Mouse (Mus musculus): ENCODE data around the gene Klhl5. TPM values are rescaled to one million over a fixed set of nuclear protein-coding genes. Genes with fewer than 3 reads are reported as not detected.

Gene Klhl5
- total and polyA plus RNA-seq, 2 experiments from 2014 or later = 49.1 to 49.8 TPM

- DNase-seq (ENCODE audit: low spot score) = no peak
- no peaks in the 10 kb centered on the region for H3K4me1 ChIP-seq (ENCODE audit: insufficient read depth, low read length)
- H3K4me2 ChIP-seq (ENCODE audit: low read depth, low read length) = no peak overlapping the region
- H3K4me3 ChIP-seq (ENCODE audit: low read length) = no peak overlapping the region
- TF ChIP-seq CTCF (IDR thresholded peaks at IDR 0.05; ENCODE audit: low read depth) = no peak
- ATAC-seq = no peak
- H3K36me3 ChIP-seq (ENCODE audit: insufficient read depth, low read length) = no peaks in the 10 kb centered on the region
- 84% methylated on average over 4 of the region's 4 CpGs for WGBS
- H3K9ac ChIP-seq (replicated peaks; ENCODE audit: low read length) = no peak overlapping the region
- no peaks in the 10 kb centered on the region for H3K27me3 ChIP-seq (ENCODE audit: insufficient read depth, low read length)
- no peak overlapping the region for H3K27ac ChIP-seq
- H3K9me3 ChIP-seq (ENCODE audit: low read length) = no peaks in the 10 kb centered on the region
Measured at GRCm38 (mm10) chr5:65081836-65082235, 25.5 kb upstream of the Klhl5 start.

GRCm38 (mm10) chr5:65086522-65086921 lies 20.8 kb upstream of the Klhl5 start:
- Histone ChIP-seq H3K4me2 (ENCODE audit: low read depth, low read length) (no peak overlapping the region), H3K4me1 (ENCODE audit: insufficient read depth, low read length) (no peaks in the 10 kb centered on the region), H3K27ac (no peak overlapping the region), H3K27me3 (ENCODE audit: insufficient read depth, low read length) (no peaks in the 10 kb centered on the region), H3K36me3 (ENCODE audit: insufficient read depth, low read length) (no peaks in the 10 kb centered on the region), H3K4me3 (ENCODE audit: low read length) (no peak overlapping the region), H3K9ac (replicated peaks; ENCODE audit: low read length) (no peak overlapping the region), H3K9me3 (ENCODE audit: low read length) (no peaks in the 10 kb centered on the region)
- no peak for TF ChIP-seq CTCF (IDR thresholded peaks at IDR 0.05; ENCODE audit: low read depth)
- 85% methylated on average over 6 of the region's 6 CpGs for WGBS
- no peak for ATAC-seq
- no peak for DNase-seq (ENCODE audit: low spot score)

GRCm38 (mm10) chr5:65089707-65090106 lies 17.6 kb upstream of the Klhl5 start:
- H3K4me1 ChIP-seq (ENCODE audit: insufficient read depth, low read length) = no peaks in the 10 kb centered on the region

GRCm38 (mm10) chr5:65091184-65091858 lies 16.0 kb upstream of the Klhl5 start:
- TF ChIP-seq CTCF (IDR thresholded peaks at IDR 0.05; ENCODE audit: low read depth) = no peak

More at GRCm38 (mm10) chr5:65089707-65090106, 17.6 kb upstream of the Klhl5 start:
- 84% methylated on average over 3 of the region's 3 CpGs for WGBS
- Histone ChIP-seq H3K9ac (replicated peaks; ENCODE audit: low read length) (no peak overlapping the region), H3K4me2 (ENCODE audit: low read depth, low read length) (no peak overlapping the region), H3K27ac (no peak overlapping the region), H3K9me3 (ENCODE audit: low read length) (no peaks in the 10 kb centered on the region), H3K4me3 (ENCODE audit: low read length) (no peak overlapping the region), H3K27me3 (ENCODE audit: insufficient read depth, low read length) (no peaks in the 10 kb centered on the region), H3K36me3 (ENCODE audit: insufficient read depth, low read length) (no peaks in the 10 kb centered on the region)
- DNase-seq (ENCODE audit: low spot score) = no peak
- no peak for TF ChIP-seq CTCF (IDR thresholded peaks at IDR 0.05; ENCODE audit: low read depth)
- no peak for ATAC-seq

GRCm38 (mm10) chr5:65091921-65092320 lies 15.4 kb upstream of the Klhl5 start, which contains the start of gene Tmem156:
Gene Tmem156 (minus strand): TSS chr5:65092132.
- H3K4me3 ChIP-seq (ENCODE audit: low read length) = no peak within 1 kb of the TSS
- WGBS = 81% methylated on average over 5 of the region's 5 CpGs
- no peaks in the 10 kb centered on the region for H3K36me3 ChIP-seq (ENCODE audit: insufficient read depth, low read length)
- ATAC-seq (no peak), DNase-seq (ENCODE audit: low spot score) (no peak)
- TF ChIP-seq CTCF (IDR thresholded peaks at IDR 0.05; ENCODE audit: low read depth) = no peak
- no peaks in the 10 kb centered on the region for H3K4me1 ChIP-seq (ENCODE audit: insufficient read depth, low read length)
- H3K4me2 ChIP-seq (ENCODE audit: low read depth, low read length) = no peak within 1 kb of the TSS
- H3K9me3 ChIP-seq (ENCODE audit: low read length) = no peaks in the 10 kb centered on the region
- H3K9ac ChIP-seq (replicated peaks; ENCODE audit: low read length) = no peak within 1 kb of the TSS
- no peak within 1 kb of the TSS for H3K27ac ChIP-seq
- no peaks in the 10 kb centered on the region for H3K27me3 ChIP-seq (ENCODE audit: insufficient read depth, low read length)

More at GRCm38 (mm10) chr5:65091184-65091858, 16.0 kb upstream of the Klhl5 start:
- DNase-seq (ENCODE audit: low spot score) = no peak
- H3K4me2 ChIP-seq (ENCODE audit: low read depth, low read length) = no peak overlapping the region
- no peak overlapping the region for H3K27ac ChIP-seq
- no peak overlapping the region for H3K4me3 ChIP-seq (ENCODE audit: low read length)
- H3K36me3 ChIP-seq (ENCODE audit: insufficient read depth, low read length) = no peaks in the 10 kb centered on the region
- H3K9me3 ChIP-seq (ENCODE audit: low read length) = no peaks in the 10 kb centered on the region
- no peak for ATAC-seq
- H3K27me3 ChIP-seq (ENCODE audit: insufficient read depth, low read length) = no peaks in the 10 kb centered on the region
- WGBS = 78% methylated on average over 11 of the region's 11 CpGs
- H3K9ac ChIP-seq (replicated peaks; ENCODE audit: low read length) = no peak overlapping the region
- H3K4me1 ChIP-seq (ENCODE audit: insufficient read depth, low read length) = no peaks in the 10 kb centered on the region

- ATAC-seq = no peak
- no peaks in the 10 kb centered on the region for H3K4me1 ChIP-seq (ENCODE audit: insufficient read depth, low read length)
- H3K9ac ChIP-seq (replicated peaks; ENCODE audit: low read length) = no peak overlapping the region
- peak; percentile 26 for DNase-seq (ENCODE audit: low spot score)
- H3K27me3 ChIP-seq (ENCODE audit: insufficient read depth, low read length) = no peaks in the 10 kb centered on the region
- TF ChIP-seq CTCF (IDR thresholded peaks at IDR 0.05; ENCODE audit: low read depth) = no peak
- no peak overlapping the region for H3K27ac ChIP-seq
- H3K9me3 ChIP-seq (ENCODE audit: low read length) = no peaks in the 10 kb centered on the region
- H3K4me3 ChIP-seq (ENCODE audit: low read length) = no peak overlapping the region
- H3K4me2 ChIP-seq (ENCODE audit: low read depth, low read length) = no peak overlapping the region
- no peaks in the 10 kb centered on the region for H3K36me3 ChIP-seq (ENCODE audit: insufficient read depth, low read length)
Measured at GRCm38 (mm10) chr5:65093769-65094168, 13.6 kb upstream of the Klhl5 start.

GRCm38 (mm10) chr5:65094902-65095545 lies 12.3 kb upstream of the Klhl5 start:
- Histone ChIP-seq H3K9me3 (ENCODE audit: low read length) (no peaks in the 10 kb centered on the region), H3K27me3 (ENCODE audit: insufficient read depth, low read length) (no peaks in the 10 kb centered on the region), H3K36me3 (ENCODE audit: insufficient read depth, low read length) (no peaks in the 10 kb centered on the region), H3K4me1 (ENCODE audit: insufficient read depth, low read length) (no peaks in the 10 kb centered on the region), H3K9ac (replicated peaks; ENCODE audit: low read length) (no peak overlapping the region), H3K27ac (no peak overlapping the region), H3K4me3 (ENCODE audit: low read length) (no peak overlapping the region), H3K4me2 (ENCODE audit: low read depth, low read length) (no peak overlapping the region)
- no peak for ATAC-seq
- no peak for DNase-seq (ENCODE audit: low spot score)
- WGBS = 90% methylated on average over 7 of the region's 7 CpGs
- TF ChIP-seq CTCF (IDR thresholded peaks at IDR 0.05; ENCODE audit: low read depth) = no peak

Measured in hindbrain, postnatal 0 days (tissue).